Mouse (Mus musculus) lung, postnatal 0 days (tissue): ENCODE results near the gene Hnrnph2.

ENCODE experiments used
- CTCF ChIP-seq: IDR thresholded peaks from 2 replicates; pipeline ENCODE4 v1.5.1; 2016; ENCODE audit warnings: antibody characterized with exemption, mild to moderate bottlenecking
- EP300 ChIP-seq: IDR thresholded peaks from 2 replicates; pipeline ENCODE4 v1.6.1; 2016; ENCODE audit warnings: antibody characterized with exemption, mild to moderate bottlenecking, control low read depth

GRCm38 (mm10) chrX:134648031-134648692 lies 47.2 kb downstream of the Hnrnph2 start:
- TF ChIP-seq CTCF (peak; percentile 71), EP300 (no peak)
